Mouse (Mus musculus): ENCODE data around the gene 2310061I04Rik.
"Not testable (repeated sequence)": the region's sequence is repeated elsewhere in the genome, so short reads cannot be mapped to it uniquely, and the experiment has no call there.

2310061I04Rik gene

DNA sequence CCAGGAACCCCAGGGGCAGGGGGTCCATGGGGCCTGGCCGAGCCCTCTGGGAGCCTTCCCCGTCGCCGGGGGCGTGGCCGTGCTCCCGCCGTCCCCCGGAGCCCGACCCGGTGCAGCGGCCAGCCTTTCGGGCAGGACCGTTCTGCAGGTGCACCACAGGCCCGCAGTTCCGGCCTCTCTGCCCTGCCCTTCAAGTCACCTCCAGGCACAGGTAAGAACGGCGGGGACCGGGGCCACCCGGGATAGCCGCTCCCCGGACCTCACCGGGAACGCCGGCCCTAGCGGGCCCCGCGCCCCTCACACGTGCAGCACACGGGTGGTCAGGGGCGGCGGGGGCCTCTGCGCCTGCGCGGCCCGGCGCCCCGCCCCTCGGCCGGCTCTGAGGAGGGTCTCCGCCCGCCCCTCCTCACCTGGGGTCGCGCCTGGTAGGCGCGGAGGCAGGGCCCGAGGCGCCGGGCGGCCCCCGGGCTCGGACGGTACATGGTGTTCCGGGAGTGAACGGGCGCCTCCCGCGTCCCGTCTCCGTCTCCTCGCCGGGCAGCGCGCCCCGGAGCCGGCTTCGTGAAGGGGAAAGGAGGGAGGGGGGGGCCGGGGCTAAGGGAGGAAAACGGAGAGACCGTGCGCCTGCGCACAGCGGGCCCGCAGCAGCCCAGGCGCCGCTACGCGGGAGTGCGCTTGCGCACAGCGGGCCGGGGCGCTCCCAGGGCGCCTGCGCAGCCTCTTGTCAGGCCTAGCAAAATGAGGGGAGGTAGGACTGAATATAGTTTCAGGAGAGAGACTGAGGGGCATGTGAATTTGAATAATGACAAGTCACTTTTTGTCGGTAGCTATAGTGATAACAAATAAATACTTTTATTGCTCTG is at the start of gene 2310061I04Rik:
TSS of gene 2310061I04Rik (minus strand) at position 651 of the 863 bp plus-strand sequence.
- peak; percentile 92 for DNase-seq (ENCODE audit: low spot score)

DNA sequence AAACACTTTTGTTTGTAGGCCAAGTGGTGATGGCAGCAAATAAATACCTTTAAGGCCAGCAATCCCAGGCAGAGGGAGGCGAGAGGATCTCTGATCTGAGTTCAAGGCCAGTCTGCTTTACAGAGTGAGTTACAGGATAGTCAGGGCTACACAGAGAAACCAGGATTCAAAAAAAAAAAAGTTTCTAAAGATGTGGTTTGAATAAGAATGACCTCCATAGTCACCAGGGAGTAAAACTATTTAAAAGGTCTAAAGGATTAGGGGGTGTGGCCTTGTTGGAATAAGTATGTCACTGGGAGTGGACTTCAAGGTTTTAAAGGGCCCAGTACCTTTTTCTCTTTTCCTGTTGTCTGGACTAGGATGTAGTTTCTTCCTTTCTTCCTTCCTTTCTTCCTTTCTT is 42.7 kb upstream of the 2310061I04Rik start:
- DNase-seq (ENCODE audit: low spot score), result no peak

DNA sequence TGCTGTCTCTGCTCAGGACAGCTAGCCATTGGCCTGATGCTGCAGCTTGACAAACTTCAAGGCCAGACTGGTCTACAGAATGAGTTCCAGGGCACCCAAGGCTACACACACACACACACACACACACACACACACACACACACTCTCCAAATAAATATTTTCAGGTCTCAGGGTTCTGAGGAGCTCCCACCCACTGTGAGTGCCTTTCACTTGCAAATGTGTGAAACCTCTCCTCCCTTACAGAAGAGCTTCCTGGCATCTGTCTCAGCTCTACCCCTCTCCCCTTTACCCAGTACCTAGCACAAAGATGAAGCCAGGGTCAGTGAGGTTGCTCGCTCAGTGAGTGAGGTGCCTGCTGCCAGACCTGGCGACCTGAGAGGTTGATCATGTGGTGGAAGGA is 41.9 kb upstream of the 2310061I04Rik start:
- no peak for DNase-seq (ENCODE audit: low spot score)

DNA sequence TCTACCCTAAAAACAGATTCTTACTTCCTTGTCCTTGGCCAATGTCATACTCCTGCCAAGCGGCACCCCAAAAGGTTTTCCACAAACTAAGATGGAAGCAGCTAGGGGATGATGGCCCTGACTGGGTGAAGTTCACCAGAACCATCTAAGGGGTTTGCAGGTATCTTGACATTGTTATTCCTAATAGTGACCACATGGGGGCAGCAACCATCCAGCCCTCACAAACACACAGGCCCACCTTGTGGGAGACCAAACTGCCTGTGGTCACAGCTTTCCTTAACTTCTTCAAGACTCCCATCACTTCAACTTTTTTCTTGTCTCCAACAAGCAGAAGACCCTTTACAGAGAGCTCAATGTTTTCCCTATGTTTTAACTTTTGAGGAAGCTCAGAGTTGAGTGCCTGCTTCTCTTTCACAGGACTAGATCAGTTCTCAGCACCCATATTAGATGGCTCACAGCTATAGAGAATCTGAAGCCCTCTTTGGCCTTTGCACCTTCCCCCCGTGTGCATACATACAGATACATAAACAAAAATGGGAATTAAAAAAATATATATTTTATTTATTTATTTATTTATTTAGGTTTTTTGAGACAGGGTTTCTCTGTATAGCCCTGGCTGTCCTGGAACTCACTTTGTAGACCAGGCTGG is 40.6 kb upstream of the 2310061I04Rik start:
- DNase-seq (ENCODE audit: low spot score), result no peak

DNA sequence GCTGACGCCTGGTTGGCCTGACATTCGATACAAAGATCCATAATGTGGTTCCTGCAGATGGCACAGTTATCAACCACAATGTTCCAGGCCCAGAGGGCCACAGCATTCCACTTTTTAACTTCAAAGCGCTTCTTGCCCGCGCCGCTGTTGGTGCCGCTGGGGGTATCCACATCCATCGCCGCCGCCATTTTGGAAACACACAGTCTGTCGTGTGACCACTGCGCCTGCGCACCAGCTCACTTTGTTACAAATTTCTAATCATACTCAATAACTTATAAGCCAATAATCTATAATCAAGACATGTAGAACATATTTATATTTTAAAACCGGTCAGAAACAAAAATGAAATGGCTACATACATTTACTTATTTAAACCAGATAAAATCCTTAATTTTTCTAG is 38.5 kb upstream of the 2310061I04Rik start:
- DNase-seq (ENCODE audit: low spot score), result not testable (repeated sequence)

DNA sequence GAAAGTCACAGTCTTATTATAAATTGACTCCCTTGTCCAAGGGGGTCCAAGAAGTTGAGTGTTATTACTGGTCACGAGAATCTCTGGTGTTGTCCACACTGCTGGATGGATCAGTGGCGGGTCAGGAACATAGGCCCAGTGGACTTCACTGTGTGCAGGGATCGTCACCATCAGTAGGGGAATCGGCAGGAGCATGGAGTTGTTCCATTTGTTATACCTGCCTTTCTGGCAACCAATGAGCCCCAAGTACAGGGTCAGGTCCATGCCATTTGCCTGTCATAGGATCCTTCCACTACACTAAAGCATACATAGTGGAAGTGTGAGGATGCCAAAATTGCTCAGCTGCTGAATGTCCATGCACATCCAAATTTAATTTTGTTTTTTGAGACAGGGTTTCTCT is 35.4 kb upstream of the 2310061I04Rik start:
- DNase-seq (ENCODE audit: low spot score), result no peak

DNA sequence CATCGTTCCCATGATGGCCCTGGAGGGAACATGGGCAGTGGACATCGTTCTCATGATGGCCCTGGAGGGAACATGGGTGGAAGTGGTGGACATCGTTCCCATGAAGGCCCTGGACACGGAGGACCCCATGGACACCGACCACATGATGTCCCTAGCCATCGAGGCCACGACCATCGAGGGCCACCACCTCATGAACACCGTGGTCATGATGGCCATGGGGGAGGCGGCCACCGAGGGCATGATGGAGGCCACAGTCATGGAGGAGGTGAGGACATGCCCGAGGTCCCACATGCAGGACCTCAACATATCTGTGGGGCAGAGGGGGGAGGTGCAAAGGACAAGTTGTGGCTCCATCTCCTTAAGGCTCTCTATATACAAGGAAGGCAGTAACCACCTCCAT is 33.4 kb upstream of the 2310061I04Rik start:
- no peak for DNase-seq (ENCODE audit: low spot score)

DNA sequence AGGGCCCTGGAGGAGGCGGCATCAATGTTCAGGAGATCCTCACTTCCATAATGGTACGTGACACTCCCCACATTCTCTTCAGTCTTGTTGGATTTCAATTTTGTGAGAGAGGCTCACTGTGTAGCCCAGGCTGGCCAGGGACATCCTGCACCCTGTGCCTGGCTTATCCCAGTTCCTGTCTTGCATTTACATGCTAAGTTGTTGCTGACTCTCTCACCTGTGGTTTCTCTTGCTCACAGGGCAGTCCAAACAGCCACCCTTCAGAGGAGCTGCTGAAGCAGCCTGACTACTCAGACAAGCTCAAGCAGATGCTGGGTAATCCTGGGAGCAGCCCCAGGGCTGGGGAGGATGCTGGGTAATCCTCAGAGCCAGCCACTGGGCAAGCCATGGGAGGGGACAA is 32.3 kb upstream of the 2310061I04Rik start:
- no peak for DNase-seq (ENCODE audit: low spot score)

DNA sequence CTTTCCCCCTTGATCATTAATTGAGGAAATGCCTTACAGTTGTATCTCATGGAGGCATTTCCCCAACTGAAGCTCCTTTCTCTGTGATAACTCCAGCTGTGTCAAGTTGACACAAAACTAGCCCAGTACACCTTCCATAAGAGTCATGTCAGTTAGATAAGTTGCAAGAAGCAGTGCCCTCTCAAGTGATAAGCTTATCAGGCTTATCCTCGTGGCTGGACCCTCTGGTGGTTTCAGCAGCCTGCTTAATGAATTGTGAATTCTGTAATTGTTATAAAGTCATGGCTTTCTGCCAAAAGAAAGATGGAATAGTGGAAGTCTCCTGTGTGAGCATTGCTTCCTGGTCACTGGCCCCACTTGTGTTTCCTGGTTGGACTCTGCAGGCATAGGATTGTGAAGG is 30.2 kb upstream of the 2310061I04Rik start:
- DNase-seq (ENCODE audit: low spot score), result no peak

DNA sequence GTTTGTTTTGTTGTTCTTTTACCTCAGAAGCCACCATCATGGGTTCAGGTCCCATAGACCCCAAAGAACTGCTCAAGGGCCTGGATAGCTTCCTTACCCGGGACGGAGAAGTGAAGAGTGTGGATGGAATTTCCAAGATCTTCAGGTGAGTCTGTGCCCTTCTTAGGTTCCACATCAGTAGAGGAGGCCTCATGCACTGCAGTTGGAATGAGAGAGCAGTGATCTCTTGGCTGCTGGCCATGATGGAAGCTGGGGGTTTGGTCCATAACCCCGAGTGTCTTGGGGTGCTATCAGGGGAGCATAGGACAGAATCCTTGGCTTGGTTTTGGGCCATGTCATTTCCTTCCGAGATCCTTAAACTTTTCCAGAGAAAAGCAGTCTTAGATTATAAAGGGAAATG is 26.1 kb upstream of the 2310061I04Rik start:
- no peak for DNase-seq (ENCODE audit: low spot score)

DNA sequence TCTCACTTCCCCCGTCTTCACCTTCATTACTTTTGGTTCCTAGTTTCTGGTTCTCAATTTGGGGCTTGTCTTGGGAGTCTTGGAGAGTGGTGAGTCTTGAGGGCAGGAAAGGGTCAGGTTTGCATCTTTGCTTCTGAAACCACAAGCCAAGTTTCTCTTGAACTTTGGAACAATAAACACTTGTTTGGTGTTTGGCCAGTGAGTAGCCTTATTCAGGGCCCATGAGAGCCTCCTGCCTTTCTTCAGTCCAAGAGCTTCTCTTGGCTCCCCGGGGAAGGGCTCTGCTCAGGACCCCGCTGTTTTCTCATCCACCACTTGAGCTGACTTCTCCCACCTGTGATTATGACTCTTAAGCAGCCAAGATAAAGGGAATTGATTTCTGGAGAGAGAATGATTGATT is 25.3 kb upstream of the 2310061I04Rik start:
- no peak for DNase-seq (ENCODE audit: low spot score)

DNA sequence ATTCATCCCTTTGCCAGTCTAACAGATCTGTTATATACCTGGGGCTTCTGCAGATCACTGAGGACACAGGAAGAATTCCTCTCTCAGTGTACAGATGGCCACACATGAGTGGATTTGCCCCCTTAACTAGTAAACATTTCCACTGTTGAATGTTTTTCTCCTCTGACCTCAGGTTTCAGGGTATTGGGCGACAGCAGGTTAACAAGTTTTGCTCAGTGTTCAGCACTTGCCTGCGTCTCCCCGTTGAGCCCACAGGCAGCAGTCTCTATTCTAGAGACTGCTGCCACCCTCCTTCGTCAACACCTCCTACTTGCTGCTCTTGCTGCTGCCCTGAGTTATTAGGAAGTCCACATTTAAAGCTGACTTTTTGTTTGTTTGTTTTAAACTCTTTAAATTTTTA is 24.5 kb upstream of the 2310061I04Rik start:
- DNase-seq (ENCODE audit: low spot score), result no peak

DNA sequence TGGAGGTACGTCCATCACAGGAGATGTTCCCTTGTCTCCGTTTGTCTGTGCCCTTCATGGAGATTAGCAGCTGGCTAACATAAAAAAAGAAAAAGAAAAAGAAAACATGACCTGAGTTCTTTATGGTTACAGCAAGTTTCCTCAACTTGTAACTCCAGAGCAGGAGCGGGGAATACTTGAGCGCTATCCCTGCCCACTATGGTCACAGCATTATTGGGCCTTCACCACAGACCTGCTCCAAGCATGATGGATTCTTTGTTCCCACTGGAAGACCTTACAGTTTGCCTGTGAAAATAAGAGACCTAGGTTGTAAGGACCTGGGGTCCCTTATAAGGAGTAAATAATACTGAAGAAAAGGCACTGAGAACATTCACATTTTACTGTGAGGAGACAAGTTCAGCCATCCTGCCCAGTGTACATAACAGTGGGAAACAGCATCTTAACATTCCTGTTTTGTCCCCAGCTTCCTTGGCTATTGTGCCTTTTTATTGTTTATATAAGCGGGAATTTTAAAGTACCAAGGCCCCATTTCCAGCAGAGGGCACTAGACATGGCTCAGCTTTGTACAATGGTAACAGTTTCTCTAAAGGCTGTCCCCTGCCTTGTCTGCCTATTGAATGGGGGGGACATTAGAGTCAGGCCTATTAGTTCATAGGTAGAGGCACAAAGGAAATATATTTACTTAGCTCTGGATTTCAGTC is 23.8 kb upstream of the 2310061I04Rik start:
- DNase-seq (ENCODE audit: low spot score), result no peak

DNA sequence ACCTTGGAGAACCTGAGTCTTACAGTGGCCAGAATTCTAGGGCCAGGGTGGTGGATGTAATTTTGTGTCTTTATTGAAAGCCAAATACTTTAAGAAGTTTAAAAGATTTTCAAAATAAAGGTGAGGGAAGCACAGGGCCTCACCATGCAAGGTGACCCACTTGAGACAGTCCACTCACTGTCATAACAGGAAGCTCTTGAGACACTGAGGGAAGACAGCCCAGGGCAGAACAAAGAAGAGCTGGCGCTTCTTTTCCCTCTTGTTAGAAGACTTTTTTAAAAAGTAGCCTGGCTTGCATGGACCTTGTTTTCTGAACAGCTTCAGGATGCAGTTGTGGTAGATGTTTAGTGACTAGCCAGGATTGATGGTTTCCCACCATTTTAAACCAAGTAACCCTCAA is 23.2 kb upstream of the 2310061I04Rik start:
- no peak for DNase-seq (ENCODE audit: low spot score)

DNA sequence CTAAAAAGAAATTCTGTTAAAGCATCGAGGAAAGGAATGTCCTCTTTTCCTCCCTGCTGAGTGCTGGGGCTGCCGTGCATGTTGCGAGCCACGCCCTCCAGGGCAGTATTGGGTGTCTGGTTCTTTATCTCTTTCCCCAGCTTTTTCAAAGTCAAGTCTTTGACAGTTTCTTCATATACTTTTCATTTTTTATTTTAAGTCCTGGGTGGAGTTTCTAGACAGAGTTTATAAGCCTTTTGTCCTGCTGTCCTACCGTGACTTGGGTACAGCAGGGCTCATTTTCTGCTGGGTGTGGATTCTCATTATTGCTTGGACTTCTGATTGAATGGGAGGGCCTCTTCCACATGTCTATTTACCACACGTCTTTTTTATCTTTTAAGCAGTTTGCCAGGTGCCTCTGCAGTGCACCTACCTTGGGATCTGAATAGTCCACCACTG is 22.7 kb upstream of the 2310061I04Rik start:
- DNase-seq (ENCODE audit: low spot score), result no peak

DNA sequence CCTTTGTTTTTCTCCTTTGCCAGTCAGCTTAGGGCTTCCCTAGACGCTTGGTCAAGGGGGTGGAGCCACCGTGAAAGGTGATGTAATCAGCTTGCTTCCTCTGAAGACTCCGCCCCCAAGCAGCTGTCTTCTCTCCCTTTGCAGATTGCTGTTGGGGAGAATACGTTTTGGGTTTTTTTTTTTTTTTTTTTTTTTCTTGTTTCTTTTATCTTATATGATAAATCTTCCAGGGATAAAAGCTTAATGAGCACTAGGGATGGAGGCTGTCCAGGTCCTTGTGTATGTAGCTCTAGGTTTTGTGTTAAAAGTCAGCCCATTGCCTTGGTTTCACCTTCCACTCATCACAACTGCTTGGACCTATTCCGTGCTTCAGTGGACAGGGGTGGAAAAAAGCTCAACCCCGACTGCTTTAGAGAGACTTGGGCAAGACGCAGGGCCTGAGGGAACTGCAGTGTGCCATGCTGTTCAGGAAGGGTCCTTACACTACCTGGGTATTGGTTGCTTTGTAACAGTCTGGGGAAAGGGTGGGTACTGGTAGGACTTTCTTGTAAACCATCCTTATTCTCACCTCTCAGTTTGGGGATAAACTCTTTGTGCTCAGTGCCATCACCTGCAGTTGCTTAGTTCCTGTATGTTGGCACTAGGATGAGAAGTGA is 22.0 kb upstream of the 2310061I04Rik start:
- DNase-seq (ENCODE audit: low spot score), result peak; percentile 96

DNA sequence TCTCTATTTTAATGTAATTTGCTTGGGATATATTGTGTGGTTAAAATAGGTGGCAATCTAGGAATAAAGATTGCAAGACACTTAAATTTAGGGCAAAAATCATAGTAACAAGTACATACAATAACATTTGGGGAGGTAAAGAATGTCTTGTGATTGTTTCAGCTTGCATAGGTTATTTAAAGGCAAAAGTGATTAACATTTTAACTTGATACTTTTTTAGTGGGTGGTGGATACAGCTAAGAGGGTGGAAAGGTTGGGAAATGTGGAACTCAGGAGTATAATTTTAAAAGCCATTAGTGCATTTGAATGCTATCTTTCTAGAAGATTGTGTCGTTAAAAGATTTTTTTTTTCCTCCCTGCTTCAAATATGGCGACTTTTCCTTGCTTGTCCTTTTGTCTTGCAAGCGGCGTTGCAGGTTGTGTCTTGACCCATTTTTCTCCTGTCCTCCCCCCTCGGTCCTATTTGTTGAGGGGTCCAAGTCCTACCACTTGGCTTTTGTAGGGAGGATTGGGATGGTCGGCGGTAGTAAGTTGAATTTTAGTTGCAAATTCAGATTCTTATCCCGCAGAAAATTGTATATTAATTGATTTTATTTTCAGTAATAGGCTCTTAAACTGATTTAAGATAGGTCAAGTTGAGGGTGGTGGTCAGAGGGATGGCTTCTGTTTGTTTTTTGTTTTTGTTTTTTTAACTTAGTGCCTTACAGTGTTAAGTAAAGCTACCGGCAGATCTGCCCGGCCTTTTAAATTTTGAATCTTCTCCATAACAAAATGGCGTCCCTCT is 21.2 kb upstream of the 2310061I04Rik start:
- no peak for DNase-seq (ENCODE audit: low spot score)

DNA sequence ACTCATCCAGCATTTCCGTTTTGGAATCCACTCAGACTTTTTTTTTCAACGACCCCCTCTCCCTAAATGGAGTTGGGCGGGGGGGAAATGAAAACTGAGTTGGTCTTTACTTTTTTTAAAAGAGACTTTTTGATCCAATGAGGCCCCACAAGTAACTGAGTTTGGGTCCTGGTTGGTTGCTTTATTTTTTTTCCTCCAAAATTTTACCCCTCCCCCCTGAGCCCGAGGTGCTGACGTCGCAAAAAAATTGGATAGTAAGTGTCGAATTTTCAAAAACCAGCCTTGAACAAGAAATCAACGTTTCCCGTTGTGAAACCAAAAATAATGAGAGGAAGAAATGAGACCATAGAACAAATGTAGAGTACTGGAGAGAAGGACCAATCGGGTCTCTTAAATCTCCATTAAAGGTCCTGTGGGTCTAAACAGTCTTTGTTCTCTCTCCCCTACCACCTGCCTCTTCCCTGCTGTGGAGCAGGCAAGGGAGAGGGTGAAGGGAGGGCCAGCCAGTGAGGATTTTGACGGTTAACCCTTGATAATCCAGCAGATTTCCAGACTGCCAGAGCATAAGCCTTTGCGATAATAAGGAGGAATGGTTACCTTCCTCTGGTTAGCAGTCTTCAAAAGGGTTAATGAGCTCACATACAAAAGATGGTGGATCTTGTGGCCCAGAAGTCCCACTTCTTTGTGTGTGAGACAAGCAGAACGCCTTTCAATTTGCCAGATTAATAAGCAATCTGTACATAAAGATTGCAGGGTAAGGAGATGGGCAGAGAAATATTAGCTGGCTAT is 20.4 kb upstream of the 2310061I04Rik start:
- DNase-seq (ENCODE audit: low spot score), result no peak

DNA sequence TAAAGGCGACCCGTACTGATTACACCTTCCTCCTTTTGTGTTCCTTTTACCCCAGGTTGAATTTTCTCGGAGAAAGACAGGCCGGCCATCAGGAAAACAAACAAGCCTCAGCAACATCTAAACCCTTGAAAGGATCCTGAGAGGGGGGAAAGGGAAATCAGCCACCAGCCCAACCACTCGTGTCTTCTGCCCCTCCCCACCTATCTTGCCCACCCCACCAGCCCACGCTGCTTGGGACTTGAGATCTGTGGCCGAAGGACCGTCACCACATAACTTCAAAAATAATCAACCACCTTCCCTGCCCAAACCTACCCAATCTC is 19.9 kb upstream of the 2310061I04Rik start:
- DNase-seq (ENCODE audit: low spot score), result no peak

DNA sequence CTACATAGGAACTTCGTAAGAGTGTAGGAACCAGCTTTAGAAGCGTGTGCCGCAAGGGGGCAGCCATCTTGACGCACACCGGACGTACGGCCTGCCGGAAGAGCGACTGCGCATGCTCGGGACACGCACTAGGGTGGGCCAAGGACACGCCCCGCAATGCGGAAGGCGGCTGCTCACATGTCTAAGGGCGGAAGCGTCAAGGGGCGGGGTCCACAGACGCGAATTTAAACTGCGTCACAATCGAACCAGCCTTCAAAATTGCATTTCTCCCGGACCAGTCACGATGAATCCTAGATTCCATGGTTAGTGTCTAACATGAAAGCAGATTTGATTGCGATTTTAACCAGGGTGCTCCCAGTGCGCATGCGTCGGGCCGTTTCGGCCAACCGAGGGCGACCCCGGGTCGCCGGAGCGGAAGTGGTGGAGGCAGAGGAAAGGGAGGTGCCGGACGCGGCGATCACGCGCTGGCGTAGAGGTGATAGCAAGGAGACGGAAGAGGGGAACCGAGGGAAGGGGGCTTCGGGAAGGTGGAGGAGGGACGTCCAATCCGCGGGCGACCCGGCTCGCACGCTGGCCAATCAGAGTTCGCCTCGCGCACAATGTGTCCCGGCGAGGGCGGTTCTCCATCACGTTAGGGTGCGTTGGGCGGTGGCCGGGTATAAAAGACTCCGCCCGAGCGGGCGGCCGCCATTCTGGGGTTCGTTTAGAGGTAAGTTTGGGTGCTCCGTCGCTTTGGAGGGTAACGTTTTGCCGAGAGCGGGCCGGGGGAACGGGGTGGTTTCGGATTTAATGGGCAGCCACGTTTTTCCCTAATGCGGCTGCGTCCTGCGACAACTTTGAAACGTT is 19.3 kb upstream of the 2310061I04Rik start, which contains the start of the genes Mrps18b and Ppp1r10:
TSS of gene Mrps18b (minus strand) at position 93 of the 846 bp plus-strand sequence.
TSS of gene Ppp1r10 (plus strand) at position 138 of the 846 bp plus-strand sequence.
- peak; percentile 97 for DNase-seq (ENCODE audit: low spot score)
